Mouse (Mus musculus) left cerebral cortex, adult 11 months (tissue): ENCODE measurements around the gene Psmb7.
A peak's percentile ranks its signal among the peaks of the same experiment; 100 is the strongest.

Experiments used
- DNase-seq: peaks from one replicate; pipeline ENCODE4 v3.0.0; 2022; ENCODE audit warnings: low spot score

Psmb7 gene

GRCm38 (mm10) chr2:38591751-38592459, 52.0 kb downstream of the Psmb7 start:
- DNase-seq: peak; percentile 48

DNA sequence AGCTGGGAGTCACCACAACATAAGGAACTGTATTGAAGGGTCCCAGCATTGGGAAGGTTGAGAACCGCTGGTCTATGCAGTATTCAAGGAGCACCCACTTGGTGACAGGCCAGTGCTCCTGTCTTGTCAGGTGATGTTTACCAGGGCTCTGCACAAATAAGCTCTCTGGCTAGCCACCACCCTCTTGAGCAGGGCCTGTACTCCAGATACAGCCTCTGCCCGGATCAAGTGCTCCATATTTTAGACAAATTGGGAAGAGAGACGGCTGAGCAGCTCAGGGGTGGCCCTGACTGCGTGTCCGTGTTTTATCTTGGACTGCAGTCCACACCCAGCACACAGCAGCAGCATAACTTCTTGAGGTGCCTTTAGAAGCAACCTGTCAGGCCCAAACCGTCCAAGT, 57.2 kb downstream of the Psmb7 start:
- DNase-seq: no peak

DNA sequence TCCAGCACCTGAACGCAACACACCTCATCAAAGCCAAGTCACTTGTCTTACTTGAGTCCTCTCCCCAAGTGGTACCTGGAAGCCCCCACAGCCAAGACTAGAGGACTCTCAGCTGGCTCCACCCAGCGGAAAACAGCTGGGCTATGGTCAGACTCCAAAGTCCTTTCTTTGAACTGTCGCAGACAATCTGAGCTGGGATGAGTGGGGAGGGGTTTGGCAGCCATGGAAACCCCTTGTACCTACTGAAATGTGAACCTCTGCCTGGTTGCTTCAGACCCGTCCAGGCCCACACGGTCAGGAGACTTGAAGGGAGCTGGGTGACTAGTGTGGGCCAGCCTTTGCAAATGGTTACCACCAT, 58.5 kb downstream of the Psmb7 start:
- DNase-seq: no peak

DNA sequence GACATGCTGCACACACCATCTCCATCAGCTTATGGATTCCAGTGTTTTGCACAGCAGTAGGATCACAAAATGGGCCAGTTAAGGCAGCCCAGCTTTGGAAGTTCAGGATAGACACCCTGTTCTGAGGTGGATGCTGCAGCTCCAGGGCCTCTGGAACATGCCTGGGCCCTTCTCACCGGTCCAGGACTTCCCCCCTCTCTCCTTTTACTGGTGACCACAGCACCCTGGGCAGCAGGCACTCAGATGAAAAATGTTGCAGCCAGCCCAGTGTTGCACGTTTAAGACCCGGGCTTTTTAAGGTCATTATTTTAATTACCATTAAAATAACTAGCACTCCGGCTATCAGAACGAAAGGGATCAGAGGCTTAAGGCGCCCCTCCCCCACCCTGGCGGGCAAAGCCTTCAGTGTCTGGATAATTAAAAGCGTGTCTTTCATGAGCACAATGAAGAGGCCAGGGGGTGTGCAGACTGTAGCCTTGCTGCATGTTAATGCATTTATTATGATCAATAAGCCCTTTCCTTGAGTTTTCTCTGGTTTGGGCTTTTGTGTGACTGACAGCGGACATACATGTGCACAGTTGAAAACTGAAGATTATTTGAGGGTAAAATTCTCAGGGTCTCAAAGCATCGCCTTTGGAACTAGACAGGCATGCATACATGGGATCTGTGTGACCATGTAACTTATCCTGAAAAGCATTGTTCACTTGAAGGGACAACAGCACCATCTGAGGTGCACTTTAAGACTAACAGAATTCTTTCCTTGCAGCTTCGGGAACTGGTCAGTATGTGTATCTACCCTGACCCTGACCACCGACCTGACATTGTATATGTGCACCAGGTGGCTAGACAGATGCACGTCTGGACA, 59.1 kb downstream of the Psmb7 start:
- DNase-seq: no peak

DNA sequence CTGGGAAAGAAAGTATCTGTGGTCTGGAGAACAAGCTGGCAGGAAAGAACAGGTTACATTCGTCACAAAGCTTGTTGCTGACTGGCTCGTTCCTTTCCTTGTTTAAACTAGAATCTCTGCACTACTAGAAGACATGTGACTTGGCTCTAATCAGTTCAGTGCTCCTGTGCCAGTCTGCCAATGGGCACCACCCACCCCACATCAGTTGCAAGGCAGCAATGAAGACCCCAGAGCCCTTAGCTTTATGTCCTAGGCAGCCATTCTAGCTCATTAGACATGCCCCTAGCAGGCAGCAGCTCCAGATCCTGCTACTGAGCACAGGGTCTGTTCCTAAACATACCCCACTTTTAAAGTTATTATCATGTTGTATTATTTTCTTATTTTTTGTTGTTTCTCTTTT, 59.9 kb downstream of the Psmb7 start:
- no peak for DNase-seq

DNA sequence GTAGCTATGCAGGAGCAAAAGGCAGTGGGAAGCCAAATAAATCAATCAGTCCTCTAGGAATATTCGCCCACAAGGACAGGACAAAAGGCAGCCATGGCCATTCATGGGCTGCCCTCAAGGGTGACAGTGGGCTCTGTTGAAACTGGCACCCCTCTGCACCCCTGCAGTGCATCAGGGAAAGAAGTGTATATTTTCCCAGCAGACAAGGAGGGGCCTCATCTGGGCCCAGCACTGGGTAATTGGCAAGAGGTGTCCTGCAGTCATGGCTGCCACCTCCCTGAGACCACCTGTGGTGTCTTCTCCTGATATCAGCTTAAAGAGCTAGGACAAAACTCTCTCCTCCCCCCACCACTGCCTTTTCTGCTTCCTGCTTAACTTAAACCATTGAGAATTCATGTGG, 64.4 kb downstream of the Psmb7 start:
- no peak for DNase-seq

DNA sequence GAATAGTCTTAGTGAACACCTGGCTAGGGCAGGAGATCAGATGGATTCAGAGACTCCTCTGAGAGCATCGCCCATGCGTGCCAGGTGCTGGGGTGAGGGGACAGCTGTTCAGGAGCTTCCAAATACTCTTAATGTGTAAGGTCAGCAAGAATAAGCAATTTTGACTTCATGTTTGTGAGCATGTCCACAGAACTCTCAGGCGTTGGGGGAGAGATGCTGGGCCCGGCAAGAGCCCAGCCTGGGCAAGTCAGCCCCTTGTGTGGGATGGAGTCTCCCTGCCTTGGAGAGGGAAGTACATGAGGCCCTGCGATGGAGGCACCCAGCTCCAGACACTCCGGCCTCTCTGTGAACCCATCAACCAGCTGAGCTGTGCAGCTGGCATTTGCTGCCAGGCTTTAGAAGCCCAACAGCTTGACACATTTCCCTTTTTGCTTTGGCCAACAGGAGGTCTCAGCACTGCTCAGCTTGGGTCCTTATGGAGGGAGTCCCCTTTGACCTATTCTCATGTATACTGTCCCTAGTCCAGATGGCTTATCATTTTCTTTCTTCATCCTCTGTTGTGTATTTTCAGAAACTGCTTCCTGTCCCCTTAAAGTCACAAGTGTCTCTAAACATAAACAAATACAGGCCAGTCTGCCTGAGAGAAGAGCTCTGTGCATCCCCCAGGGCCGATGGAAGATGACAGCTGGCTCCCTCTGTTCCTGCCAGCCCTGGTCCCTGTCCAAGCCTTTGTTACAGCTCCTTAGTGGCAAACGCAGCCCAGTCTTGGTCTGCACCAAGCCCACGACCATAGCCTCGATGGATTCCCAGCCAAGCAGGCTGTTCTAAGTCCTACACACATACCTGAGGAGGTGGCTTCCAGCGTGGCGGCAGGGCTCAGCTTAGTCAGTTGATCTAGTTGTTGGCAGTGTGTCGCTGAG, 65.0 kb downstream of the Psmb7 start:
- DNase-seq: no peak

GRCm38 (mm10) chr2:38574697-38575096, 69.2 kb downstream of the Psmb7 start:
- no peak for DNase-seq

- no peak for DNase-seq
Measured at GRCm38 (mm10) chr2:38571971-38572601, 71.8 kb downstream of the Psmb7 start.

DNA sequence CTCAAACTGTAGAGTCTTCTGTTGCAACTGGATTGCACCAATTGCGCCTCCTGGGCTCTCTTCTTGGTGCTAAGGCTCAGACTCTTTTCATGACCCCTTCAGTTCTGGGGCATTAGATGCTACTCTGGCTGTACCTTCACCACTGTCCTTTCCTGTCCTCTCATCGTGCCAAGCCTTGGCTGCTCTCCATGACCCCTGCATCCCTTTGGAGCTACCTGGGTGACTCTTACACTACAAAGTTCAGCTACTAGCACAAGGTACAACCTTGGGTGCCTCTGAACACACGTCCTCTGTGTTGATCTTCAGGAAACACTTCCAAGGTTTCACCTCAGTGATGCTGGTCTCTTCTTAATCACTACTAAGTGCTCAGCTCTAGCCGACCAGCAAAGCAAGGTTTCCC, 81.3 kb downstream of the Psmb7 start:
- DNase-seq: no peak

DNA sequence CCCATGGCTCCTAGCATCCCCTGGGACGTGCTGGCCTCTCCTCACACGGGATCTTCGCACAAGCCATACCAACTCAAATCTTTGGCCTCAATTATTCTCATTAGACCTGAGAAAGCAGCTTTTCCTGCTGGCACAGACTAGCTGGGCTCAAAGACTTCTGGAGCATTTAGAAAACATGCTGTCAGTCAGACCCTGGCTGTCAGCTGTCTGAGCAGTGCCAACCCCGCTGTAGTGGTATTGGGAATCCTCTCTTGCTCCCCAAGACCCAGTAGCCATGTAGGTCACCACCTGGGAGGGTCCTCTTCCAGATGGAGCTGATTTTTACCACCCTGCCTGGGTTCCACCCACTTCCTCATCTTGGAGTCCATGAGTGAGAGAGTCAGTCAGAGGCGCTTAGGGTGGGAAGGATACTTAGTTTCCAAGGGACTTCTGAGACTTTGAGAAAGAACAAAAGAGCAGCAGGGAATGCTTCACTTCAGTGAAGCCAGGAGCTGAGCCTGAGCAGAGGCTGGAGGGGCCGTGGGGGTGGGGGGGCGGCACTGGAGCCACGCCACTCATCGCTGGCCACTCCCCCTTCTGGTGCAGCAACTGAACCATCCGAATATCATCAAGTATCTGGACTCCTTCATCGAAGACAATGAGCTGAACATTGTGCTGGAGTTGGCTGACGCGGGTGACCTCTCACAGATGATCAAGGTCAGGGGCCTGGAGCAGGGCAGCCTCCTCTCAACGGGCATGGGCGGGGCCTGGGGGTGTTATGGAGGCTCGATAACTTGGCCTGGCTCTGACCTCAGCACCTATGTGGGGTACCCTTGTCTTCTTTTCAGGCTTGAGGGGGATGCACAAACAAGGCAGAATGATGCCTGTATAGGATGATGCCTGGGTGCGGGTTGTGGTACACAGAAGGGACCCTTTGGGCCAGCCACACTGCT, 83.3 kb downstream of the Psmb7 start:
- no peak for DNase-seq

- DNase-seq: no peak
Measured at GRCm38 (mm10) chr2:38556721-38557120, 87.2 kb downstream of the Psmb7 start.

- DNase-seq: no peak
Measured at GRCm38 (mm10) chr2:38555659-38556058, 88.2 kb downstream of the Psmb7 start.

DNA sequence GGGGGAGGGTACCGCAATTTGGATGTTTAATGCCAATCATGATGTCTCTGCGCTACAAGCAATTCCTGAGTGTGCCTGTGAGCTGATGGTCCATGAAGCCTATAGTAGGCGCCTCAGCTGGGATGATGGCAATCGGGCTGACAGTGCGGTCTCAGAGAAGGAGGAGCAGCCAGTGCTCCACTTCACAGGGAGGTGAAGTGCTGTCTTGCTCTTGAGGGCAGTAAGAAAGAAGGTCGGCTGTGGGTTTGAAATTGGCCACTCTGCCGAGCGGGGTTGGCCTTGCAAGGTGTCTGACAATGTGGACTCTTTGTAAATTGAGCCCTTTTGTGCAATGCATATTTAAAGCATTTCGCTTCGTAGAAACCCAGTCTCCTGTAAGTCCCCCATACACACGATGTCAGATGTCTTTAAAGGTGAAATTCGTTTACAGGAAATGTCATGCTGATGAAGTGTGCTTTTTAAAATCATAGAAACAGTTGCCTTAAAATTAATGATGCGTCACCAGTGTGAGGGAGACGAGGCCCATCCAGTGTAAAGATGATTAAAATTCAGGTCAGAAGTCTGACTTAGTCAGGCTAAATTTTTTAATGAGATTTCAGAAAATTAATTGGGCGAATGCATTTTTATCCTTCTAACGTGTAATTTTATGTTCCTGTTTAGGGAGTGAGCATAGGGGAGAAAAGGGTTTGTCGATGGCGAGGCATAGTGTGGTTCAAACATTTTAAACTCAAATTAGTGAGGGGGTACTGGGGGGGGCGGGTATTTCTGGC, 89.5 kb downstream of the Psmb7 start:
- DNase-seq: no peak

GRCm38 (mm10) chr2:38552004-38552443, 91.9 kb downstream of the Psmb7 start:
- no peak for DNase-seq

DNA sequence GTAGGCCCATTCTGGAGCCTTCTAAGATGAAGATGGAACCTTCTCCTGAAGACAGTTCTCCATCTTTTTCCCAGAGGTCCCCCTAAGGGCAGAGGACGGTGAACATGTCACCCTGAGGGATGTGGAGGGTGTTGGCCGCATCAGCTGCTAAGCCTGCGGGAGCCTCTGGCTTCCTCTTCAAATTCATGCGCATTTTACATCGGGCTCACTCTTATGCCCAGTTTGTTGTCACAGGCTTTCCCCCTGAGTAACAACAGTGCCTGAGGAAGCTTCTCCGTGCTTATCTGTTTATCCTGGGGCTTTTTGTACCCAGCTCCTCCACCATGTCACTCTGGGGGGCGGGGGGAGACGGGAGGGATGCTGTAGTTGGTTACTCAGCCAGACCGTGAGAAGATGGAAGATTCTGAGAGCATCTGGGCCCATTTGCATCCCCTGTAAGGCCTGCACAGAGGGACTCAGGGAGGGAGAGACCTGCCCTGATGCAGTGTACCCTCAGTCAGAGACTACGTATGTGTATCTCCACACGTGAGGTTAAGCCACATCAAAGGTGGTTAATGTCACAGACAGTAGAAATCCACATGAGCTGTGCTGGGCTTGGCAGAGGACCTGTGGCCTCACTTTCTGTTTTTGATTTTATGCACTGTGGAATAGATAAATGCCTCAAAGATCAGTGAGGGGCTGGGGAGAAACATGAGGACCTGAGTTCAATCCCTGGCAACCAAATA, 95.9 kb downstream of the Psmb7 start:
- DNase-seq: no peak

GRCm38 (mm10) chr2:38546748-38547147, 97.1 kb downstream of the Psmb7 start:
- DNase-seq: no peak

GRCm38 (mm10) chr2:38546222-38546621, 97.7 kb downstream of the Psmb7 start:
- DNase-seq: no peak

DNA sequence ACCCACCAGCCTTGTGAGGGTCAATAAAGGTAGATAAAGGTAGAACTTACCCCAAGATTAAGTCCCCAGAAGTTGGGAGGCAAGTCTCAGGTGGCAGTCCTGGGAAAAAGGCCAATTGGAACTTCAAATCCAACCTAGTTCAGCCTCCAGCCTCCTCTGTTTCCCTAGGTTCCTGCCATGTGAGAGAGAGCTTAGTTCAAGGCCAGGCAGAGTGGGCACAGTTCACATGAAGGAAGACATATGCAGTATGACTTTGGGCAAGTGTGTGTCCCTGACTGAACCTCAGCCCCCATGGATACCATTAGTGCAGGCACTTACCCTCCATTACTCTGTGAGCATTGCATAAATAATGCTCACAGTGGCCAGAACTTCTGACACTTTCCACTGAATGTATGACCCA, 98.2 kb downstream of the Psmb7 start:
- no peak for DNase-seq
